Mouse (Mus musculus) splenic B cell, adult 2 months (primary cell): ENCODE results near the gene Irf1.
A peak's percentile ranks its signal among the peaks of the same experiment; 100 is the strongest.

Experiments
- DNase-seq: peaks from one replicate; pipeline ENCODE4 v3.0.0-alpha.2; 2011; ENCODE audit warnings: low read depth, low spot score
- H3K27me3 ChIP-seq: 2 replicates; pipeline ENCODE4 v1.6.1; 2012; ENCODE audit warnings: mild to moderate bottlenecking, low read length, moderate library complexity, mixed read lengths; ENCODE audit not compliant: control insufficient read depth, poor library complexity, insufficient read depth, severe bottlenecking
- H3K36me3 ChIP-seq: 2 replicates; pipeline ENCODE4 v1.6.1; 2012; ENCODE audit warnings: mild to moderate bottlenecking, low read length, moderate library complexity, mixed read lengths; ENCODE audit not compliant: control insufficient read depth, poor library complexity, insufficient read depth, severe bottlenecking

Gene Irf1

GRCm38 (mm10) chr11:53785311-53785936 is 15.6 kb downstream of the Irf1 start:
- Histone ChIP-seq H3K27me3 (no peaks in the 10 kb centered on the region), H3K36me3 (no peaks in the 10 kb centered on the region)
- DNase-seq = peak; percentile 62

- no peak for DNase-seq
- Histone ChIP-seq H3K27me3 (no peaks in the 10 kb centered on the region), H3K36me3 (no peaks in the 10 kb centered on the region)
Measured at GRCm38 (mm10) chr11:53786058-53787031, 16.5 kb downstream of the Irf1 start.

DNA sequence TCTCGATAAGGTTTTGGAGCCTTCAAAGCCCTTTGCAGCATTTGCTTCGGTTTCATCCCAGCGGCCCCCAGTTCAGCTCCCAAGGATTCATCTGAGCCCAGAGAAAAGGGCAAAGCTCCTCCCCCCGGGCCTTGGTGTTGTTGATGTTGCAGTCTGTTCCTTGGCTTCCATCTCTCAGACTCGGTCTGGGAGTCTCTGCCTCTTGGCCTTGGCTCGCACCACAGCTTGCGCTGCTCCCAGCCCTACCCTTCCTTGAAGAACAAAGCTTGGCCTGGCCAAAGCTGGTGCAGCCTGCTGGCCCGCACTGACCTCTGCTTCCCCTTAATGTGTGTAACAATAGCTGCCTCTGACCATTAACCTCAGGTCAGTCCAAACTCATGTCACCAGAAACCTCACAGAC is 18.4 kb downstream of the Irf1 start:
- no peaks in the 10 kb centered on the region for H3K36me3 ChIP-seq
- no peaks in the 10 kb centered on the region for H3K27me3 ChIP-seq
- DNase-seq = no peak

GRCm38 (mm10) chr11:53789277-53789676 is 19.5 kb downstream of the Irf1 start:
- H3K36me3 ChIP-seq = no peaks in the 10 kb centered on the region
- no peak for DNase-seq

DNA sequence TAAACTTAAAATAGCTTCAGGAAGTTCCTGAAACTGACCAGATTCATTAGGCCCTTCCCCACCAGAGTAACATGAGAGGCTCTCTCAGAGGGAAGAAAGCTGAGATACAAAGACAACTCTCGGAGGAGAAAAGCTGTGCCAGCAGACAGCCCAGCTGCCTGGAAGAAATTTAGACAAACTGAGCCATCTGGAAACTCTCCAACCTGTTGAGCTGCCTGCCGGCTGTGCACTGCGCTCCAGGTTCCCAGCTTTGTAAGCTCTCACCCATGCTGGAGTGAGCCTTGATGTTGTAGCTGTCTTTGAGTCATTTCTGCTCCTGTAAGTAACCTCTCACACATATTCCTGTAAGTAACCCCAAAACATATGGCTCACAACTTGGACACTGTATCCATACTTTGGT is 23.2 kb downstream of the Irf1 start:
- DNase-seq = no peak
- Histone ChIP-seq H3K36me3 (no peaks in the 10 kb centered on the region), H3K27me3 (no peaks in the 10 kb centered on the region)

More at GRCm38 (mm10) chr11:53789277-53789676, 19.5 kb downstream of the Irf1 start:
- no peaks in the 10 kb centered on the region for H3K27me3 ChIP-seq

DNA sequence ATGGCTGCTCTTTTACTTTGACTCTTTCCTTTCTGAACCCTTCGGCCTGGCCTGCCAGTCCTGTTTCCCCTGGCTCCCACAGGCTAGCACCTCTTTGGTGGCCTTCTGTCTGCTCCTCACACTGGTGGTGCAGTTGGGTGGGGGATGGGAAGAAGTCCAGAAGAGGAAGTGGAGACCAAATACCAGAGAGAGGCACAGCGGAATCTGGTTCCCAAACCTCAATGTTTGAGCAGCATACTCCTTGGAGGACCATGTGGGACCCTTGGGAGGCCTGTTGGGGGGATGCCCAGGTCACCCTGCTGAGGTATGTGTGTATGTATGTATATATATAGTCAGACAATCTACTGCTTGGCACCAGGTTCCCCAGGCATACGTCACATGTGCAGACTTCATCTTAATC is 24.2 kb downstream of the Irf1 start:
- peak; percentile 63 for DNase-seq
- Histone ChIP-seq H3K27me3 (no peaks in the 10 kb centered on the region), H3K36me3 (no peaks in the 10 kb centered on the region)

DNA sequence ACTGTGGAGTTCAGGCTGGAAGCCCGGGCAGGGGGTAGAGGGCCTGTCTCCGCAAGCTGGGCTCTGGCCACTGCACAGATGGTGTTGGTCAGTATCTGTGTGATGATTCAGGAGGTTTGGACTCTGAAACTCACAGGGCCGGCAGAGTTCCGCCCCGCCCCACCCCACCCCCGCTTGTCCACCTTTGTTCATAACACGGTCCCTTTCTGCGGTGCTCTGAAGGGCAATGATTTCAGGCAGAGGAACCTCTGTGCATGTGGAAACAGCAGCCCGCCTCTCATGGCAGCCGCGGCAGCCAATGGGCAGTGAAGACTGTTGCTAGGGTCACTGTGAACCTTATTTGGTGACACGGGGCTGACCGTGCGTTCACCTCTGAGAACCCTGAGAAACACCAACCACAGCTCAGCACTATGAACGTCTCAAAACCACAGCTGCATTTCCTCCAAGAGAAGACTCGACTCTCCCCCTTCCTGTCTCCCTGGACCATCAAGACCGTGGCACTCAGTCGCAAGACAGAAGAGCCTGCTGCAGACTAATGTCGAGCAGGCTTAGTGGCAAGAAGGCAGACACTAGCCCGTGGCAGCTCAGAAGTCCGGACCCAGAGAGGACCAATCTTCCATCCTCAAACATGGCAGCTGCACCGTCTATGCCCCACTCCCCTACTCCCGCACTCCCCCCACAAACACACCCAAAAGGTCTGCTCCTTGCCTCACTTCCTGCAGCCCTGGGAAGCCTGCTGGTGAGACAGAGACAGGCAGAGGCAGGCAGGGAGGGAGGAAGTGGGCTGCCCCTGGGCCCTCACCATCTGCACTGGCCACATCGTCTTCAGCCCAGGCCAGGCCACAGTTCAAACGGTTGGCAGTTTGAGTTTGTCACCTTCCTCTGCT is 25.1 kb downstream of the Irf1 start:
- peak; percentile 72 for DNase-seq
- Histone ChIP-seq H3K27me3 (no peaks in the 10 kb centered on the region), H3K36me3 (no peaks in the 10 kb centered on the region)

- Histone ChIP-seq H3K36me3 (no peaks in the 10 kb centered on the region), H3K27me3 (no peaks in the 10 kb centered on the region)
- no peak for DNase-seq
Measured at GRCm38 (mm10) chr11:53795813-53796212, 26.0 kb downstream of the Irf1 start.

GRCm38 (mm10) chr11:53796409-53797151 is 26.8 kb downstream of the Irf1 start:
- H3K27me3 ChIP-seq = no peaks in the 10 kb centered on the region
- H3K36me3 ChIP-seq = no peaks in the 10 kb centered on the region
- no peak for DNase-seq

GRCm38 (mm10) chr11:53797386-53797920 is 27.6 kb downstream of the Irf1 start:
- no peaks in the 10 kb centered on the region for H3K27me3 ChIP-seq
- H3K36me3 ChIP-seq = no peaks in the 10 kb centered on the region
- DNase-seq = no peak

DNA sequence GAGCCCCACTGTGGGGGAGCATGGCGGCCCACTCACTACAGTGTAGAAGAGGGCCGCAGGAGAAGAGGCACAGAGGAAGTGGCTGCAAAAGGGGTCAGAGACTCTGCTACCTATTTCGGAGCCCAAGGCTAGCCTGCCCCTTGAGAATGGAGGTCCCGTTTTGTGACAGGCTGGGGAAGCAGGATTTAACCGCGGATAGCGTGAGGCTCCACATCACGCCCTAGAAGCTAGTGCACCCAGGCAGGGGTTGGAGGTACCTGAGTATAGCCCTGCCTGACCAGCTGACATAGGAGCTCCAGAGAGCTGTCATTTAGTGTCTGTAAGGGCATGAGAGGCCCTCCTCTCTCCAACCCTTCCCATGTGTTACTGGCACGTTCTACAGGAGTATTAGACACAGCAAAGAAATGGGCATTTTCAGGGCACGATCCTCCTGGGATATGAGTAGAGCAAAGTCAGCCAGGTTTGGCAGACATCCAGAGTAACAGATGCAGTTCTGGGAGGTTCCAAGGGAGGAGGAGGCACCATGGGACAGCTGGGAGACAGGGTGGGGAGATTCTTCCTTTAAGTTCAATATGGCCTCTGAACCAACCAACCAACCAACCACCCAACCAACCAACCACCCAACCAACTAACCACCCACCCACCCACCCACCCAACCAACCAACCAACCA is 28.4 kb downstream of the Irf1 start:
- Histone ChIP-seq H3K27me3 (no peaks in the 10 kb centered on the region), H3K36me3 (no peaks in the 10 kb centered on the region)
- no peak for DNase-seq

- Histone ChIP-seq H3K36me3 (no peaks in the 10 kb centered on the region), H3K27me3 (no peaks in the 10 kb centered on the region)
- DNase-seq = no peak
Measured at GRCm38 (mm10) chr11:53800036-53800435, 30.2 kb downstream of the Irf1 start.

- no peak for DNase-seq
- Histone ChIP-seq H3K27me3 (no peaks in the 10 kb centered on the region), H3K36me3 (no peaks in the 10 kb centered on the region)
Measured at GRCm38 (mm10) chr11:53800975-53801374, 31.2 kb downstream of the Irf1 start.
